Mouse (Mus musculus): ENCODE measurements at regions not wholly inside any gene's neighbourhood (a gene's known extent, or its start where the extent isn't known, plus 50 kb on each side); places are given as distances from the start of the nearest gene placed in this dataset.

DNA sequence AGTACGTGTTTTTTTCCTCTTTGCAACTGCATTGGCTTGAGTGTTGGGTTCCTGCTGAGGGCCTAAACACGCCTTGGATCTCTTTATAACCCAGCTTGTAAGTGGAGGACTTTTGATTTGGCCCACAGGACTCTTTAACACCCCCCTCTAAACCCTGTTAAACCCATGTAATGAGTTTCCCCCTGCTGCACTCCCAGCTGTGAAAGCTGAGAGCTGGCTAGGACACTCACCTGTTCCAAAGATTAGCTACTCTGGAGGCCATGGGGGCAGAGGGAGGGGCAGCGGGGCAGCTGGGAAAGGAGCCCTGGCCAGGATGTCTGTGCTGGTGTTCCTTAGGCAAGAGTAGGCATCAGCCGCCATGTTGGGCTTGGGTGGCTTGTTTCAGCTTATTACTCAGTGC lies 128.7 kb upstream of the Irx3 start:
- DNase-seq = no peak

DNA sequence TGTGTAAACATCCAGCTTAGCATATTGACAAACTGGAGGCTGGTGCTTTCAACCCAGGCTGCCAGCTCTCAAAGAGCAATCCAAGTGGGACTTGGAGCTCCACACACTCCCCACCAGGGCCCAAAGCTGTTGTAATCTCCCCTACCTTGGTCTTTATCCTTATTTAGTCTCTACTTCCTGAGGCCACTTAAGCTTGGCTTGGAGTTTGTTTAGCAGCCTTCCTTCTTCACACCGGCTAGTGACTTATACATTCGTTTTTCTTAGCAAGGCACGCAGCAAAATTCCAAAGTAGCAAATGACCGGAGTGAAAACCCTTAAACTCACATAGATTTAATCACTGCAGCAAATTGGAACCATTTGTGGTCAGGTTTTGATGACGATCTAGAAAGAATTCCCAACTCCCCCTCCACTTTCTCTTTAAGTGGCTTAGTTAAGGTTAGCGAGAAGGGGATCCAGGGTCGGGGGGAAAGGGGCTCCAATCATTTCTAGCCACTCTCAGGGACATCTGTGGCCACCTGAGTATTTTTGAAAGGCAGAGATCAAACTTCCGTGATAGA lies 124.2 kb upstream of the Irx3 start:
- DNase-seq = no peak

GRCm38 (mm10) chr8:91924152-91924551 lies 122.3 kb upstream of the Irx3 start:
- DNase-seq = no peak

GRCm38 (mm10) chr8:91922211-91922874 lies 120.5 kb upstream of the Irx3 start:
- no peak for DNase-seq

GRCm38 (mm10) chr8:91917834-91918233 lies 116.0 kb upstream of the Irx3 start:
- no peak for DNase-seq

GRCm38 (mm10) chr8:91913971-91914370 lies 112.1 kb upstream of the Irx3 start:
- no peak for DNase-seq

DNA sequence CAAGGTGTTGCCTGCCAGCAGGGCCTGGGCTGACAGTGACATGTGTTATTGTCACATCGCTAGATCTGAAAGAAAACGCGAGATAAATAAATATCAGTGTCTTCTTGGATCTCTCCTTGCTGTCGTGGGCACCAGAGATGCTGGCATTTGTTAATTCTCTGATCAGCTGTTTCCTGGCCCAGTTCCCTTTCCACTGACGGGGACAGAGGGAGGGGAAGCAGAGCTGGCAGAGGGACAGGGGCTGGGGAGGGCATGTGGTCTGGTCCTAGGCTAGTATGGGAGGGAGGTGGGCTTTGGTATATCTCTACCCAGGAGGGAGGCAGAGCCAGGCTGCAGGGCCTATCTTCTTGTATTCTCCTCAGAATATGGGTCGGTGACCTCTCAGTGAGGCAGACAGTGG lies 111.3 kb upstream of the Irx3 start:
- no peak for DNase-seq

- DNase-seq = no peak
Observed at GRCm38 (mm10) chr8:91909637-91910383, 107.9 kb upstream of the Irx3 start.

DNA sequence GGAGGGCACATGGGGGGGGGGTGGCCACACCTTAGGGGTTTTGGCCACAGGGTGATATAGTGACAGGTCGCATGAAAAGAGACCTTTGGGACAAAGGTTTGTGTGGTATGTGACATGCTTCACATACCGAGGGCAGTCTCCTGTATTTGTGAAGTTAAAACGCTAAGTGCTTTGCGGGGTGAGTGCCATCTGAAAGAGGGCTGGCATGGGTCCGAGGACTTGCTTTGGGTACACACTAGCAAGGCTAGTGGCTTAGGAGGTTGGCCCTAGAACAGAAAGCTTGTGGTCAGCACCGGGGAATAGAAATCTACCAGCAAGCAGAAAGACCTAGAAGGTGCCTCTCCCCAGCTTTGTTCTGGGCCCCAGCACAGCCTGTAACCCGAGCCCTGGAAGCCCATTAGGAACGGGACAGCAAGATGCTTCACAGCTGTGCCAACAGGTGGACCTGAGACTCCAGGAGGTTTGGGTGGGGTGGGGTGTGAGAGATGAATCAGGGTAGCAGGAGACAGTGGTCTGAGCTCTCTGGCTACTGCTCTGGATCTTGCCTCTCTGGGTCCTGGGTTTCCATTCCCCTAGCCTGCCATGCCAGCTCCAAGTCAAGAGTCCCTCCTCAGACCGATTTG lies 107.0 kb upstream of the Irx3 start:
- no peak for DNase-seq

DNA sequence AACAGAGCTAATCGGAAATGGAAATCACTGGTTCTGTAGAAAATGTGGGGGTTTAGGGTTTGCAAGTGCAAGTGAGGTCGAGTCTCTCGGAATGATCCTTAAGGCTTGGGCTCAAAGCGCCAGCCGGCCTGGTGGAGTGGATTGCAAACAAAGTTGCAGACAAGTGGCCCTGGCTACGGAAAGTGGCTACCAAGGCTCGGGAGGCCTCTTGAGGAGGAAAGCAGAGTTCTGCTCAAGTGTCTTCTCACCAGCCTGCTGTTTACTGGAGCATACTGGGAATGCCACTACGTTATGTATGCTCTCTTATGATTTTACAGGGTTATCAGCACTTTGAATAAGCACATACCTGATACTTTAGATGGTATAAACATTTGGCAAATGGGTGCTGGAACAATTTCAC lies 105.3 kb upstream of the Irx3 start:
- no peak for DNase-seq

DNA sequence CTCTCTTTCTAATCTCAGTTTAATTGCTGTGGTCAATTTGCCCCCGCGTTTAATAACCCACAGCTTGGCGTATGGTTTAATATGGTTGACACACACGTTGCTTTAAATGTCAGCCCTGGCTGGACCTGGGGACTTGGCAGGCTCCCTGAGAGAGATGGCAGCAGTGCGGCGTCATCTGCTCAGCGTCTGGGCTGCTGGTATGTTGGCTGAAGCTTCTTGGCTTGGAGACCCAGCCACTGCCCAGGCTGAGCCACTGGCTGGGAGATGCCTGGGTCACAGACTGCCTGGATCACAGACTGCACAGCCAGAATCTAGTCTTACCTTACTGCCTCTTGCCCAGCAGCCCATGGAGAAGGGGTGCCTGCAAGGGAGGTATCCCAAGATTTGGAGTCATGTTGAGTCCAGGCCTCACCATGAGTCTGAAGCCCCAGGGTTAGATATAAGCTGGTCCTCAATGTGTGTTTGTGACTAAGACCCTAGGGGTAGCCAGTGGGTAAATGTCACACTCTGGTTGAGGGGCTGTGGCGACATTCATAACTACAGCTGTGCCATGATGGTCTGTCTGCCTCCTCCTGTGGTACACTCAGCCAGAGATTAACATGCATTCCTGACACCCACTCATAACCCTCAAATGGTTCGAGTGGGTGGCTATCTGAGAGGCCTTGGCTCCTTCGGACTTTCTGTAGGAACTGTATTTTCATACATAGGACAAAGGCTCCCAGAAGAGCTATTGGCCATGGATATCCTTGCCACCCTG lies 99.8 kb upstream of the Irx3 start:
- DNase-seq = no peak

DNA sequence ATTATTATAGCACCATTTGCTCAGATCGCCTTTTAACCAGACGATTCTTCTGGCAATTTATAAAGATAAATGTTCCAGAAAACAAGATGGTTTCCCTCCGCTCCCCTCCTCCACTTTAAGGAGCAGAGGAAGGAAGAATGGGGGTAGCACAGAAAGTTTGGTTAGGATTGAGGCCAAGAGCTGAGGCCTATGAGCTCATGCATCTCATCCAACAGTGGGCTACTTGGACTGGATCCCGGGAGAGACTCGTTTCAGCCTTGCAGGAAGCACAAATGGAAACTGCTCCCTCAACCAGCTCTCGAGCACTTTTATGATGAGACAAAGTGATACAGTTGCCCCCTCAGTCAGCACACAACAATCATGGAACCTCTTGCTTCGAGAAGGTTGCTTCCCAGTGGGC lies 97.9 kb upstream of the Irx3 start:
- no peak for DNase-seq

DNA sequence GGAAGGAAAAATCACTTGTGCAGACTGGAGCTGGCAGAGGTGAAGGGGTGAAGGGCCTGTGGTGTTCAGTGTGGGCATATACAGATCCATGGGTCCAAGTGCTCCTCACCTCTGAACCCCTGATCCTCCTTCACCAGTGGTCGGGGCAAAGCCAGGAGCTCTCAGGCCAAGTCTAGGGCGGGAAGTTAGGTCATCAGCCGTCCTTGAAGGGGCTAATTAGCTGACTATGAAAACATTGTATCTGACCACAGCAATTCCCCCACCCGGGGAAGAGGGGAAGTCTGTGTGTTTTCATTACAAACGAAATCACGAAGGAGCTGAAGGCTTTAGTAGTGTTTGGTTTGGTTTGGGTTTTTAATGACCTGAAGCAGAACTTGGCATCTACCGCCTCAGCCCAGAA lies 95.5 kb upstream of the Irx3 start:
- no peak for DNase-seq

GRCm38 (mm10) chr8:91895987-91896386 lies 94.1 kb upstream of the Irx3 start:
- no peak for DNase-seq

DNA sequence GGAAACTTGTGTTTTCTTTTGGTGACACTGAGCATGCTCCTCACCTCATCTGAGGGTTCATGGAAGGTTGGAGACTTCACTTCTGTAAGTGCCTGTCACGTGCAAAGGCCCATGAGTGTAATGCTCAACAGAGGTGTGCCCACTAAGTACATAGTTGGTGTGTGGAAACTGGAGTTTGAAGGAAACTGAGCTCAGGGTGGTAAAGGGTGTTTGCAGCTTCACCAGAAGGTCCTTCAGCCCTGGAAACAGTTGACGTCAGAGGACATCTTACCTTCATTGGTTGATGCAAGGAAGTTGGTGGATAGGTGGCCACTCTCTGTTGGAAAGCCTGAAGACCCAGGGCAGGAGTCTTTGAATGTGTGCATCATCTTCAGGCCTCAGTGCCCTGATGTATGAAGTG lies 83.0 kb upstream of the Irx3 start:
- DNase-seq = no peak

DNA sequence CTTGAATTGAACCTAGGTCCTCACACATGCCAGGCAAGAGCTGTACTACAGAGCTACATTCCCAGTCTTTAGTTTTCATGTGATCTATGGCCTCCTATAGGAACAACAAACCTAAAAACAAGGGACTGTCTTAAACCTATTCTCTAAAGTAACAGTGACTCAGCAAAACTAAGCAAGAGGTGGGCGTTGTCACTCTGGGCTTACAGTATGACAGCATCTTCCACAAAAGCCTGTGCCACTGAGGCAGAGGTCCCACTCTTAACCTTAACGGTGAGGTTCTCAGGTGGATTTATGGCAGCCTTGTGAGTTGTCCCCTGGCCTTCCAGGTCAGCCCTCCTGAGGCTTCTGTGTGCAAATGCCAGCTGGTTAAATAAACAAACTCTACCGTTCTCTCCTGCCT lies 82.5 kb upstream of the Irx3 start:
- DNase-seq = no peak

- DNase-seq = no peak
Observed at GRCm38 (mm10) chr8:91883012-91883411, 81.1 kb upstream of the Irx3 start.

DNA sequence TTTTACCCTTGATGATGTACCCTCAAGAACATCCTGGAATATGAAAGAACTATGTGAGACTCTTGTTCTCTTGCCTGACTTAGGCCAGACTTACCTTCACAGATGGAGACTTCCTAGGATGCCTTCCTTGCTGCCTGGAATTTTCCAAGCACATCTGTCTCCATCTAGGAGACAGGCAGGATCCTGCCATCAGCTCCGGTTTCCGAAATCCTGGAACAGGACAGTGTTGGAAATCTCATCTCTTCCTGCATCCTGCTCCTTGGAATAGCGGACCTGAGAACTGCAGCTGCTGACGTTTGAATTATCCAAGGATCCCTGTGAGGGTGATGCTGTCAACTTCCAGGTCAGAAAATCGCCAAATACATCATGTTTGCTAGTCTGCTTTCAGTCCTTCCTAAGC lies 77.0 kb upstream of the Irx3 start:
- no peak for DNase-seq

DNA sequence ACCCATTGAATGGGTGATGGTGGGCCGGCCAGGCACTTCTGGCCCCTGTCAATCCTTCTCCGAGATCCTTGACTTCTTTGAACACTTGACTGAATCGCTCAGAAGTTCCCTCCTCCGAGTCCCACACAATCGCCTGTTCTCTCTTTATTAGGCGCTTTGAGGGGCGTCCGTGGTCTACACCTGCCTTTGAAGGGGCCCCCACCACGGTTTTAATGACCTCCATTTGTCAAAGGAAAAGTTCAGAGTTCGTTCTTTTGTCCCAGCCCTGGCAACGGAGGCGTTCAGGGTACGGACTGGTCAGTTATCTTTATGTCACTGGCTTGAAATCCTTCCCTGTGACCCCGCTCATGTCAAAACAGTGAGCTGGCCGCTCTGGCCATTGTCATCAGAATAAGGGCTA lies 74.3 kb upstream of the Irx3 start:
- DNase-seq = no peak

DNA sequence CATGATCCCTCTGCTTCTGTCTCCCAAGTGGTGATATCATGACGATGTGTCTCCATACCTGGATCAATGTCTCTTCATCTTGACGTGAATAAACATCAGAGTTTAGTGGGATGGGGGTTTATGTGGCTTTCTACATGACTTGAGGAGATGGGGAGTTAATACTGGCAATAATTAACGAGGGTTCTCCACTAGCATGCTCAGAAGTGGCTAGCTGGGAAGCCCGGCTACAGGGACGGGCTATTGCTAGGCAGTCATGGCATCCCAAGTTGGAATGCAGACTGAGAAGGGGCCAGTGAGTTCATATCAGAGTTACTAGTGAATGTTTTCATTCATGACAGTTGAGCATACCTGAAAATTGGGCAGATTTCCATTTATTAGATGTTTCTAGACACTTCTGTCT lies 71.4 kb upstream of the Irx3 start:
- DNase-seq = no peak

DNA sequence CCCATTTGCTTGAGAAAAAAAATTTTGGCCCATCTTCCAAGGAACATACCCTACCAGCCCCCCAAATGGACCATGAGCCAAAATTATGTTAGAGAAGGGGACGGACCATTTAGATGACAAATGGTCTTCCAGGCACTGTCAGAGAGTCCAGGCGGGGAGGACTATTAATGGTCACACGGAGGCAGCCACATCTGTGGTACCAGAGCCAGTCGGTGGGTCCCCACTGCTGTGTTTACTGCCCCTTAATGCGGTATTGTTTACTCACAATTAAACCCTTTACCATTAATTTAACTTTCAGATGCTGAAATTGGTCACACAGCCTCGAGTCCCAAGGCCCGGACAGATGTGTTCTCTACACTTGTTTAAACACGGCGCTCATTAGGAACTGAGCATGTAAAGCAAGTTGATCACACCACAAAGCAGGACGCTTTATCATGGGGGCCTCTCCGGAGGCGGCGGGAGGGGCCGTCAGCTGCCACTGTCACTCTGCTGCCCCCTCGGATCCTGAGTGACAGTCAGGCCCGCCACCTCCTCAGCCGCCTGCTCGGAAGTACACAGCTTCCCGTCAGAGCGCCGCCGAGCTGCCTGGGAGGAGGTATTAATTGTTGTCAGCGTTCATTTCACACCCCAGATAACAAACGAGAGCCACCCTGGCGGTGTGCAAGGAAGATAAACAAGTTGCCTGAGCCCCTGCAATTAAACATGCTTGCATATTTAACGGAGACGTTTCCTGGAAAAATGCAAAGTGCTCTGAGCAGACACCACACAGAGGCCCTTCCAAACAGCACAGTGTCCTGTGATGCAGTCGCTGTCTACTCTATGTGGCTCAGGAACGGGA lies 70.6 kb upstream of the Irx3 start:
- DNase-seq = no peak

DNA sequence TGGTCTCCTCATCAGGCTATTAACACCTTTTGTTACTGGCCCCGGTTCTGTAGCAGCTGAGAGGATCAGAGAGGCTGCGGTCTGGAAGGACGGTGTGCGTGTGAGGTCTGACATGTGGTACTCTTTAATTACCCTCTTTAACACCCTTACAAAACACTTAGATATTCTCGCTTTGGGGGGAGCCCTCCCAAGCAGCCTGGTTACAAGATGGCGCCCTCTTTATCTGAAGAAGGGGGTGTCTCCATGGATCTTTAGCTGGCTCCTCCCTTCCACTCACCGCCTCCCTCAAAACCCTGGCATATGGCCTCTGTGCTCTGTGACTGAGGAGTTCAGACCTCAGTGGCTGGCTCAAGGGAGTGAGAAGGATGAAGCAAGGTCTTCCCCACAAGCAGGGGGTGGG lies 65.2 kb upstream of the Irx3 start:
- no peak for DNase-seq

Measured in thymus, postnatal 25 days (tissue).